Mouse (Mus musculus) brain, embryonic 14.5 days (tissue): Measurements from ENCODE around the gene Gm36210. TPM values are rescaled to one million over a fixed set of nuclear protein-coding genes. Genes with fewer than 3 reads are reported as not detected.
"Not testable (repeated sequence)": the region's sequence is repeated elsewhere in the genome, so short reads cannot be mapped to it uniquely, and the experiment has no call there.

Source experiments
- DNase-seq: peaks from one replicate; pipeline ENCODE4 v3.0.0-alpha.2; 2011; ENCODE audit warnings: low read depth
- CTCF ChIP-seq: fragments of 200-500 bp; IDR thresholded peaks from 2 replicates; pipeline ENCODE4 v1.5.1; 2012; ENCODE audit warnings: inconsistent platforms, mild to moderate bottlenecking, moderate library complexity, borderline replicate concordance; ENCODE audit not compliant: insufficient read depth, insufficient read length; ENCODE audit errors: extremely low read depth
- POLR2A ChIP-seq: fragments of 200-500 bp; IDR thresholded peaks from 2 replicates; pipeline ENCODE4 v1.6.1; 2012; ENCODE audit warnings: mild to moderate bottlenecking, inconsistent platforms, borderline replicate concordance; ENCODE audit not compliant: poor library complexity, insufficient read depth, insufficient read length, severe bottlenecking; ENCODE audit errors: extremely low read depth
- polyA plus RNA-seq: library from polyadenylated mRNA; depleted of rRNA; stranded (reverse); fragments of >200 nt; gene quantifications from 2 replicates; pipeline ENCODE4 v1.2.3, GENCODE M21; 2012

The Gm36210 gene
- polyA plus RNA-seq, 1 experiment = 0.77 TPM

DNA sequence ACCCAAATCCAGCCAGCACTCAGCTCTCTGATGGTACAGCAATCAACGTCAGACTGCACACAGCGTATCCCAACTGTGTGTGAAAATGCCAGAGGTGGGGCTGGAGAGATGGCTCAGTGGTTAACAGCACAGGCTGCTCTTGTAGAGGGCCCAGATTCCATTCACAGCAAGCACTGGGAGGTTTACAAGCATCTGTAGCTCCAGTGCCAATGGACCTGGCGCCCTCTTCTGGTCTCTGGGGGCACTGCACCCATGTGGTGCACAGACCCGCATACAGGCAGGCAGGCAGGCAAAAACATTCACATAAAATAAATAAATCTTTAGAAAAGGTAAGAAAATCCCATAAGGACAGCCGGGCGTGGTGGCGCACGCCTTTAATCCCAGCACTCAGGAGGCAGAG, 5.1 kb downstream of the Gm36210 start:
- DNase-seq = no peak
- no peak for TF ChIP-seq POLR2A
- peak; percentile 53 for TF ChIP-seq CTCF

DNA sequence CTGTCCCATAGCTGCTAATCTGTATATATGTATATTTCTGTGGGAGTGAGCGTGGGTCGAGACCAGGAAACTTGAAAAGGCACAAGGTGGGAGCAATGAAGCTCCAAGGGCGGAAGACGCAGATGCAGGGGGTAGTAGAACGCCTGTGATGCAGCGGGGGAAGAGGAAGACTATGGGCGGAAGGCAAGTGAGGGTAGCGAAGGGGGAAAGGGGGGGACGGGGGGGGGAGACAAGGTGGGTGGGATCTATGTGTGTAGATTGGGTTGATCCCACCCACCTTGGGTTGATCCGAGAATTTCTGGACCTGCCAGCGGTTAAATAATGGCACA, 5.8 kb downstream of the Gm36210 start:
- TF ChIP-seq POLR2A (no peak), CTCF (no peak)
- DNase-seq = no peak

DNA sequence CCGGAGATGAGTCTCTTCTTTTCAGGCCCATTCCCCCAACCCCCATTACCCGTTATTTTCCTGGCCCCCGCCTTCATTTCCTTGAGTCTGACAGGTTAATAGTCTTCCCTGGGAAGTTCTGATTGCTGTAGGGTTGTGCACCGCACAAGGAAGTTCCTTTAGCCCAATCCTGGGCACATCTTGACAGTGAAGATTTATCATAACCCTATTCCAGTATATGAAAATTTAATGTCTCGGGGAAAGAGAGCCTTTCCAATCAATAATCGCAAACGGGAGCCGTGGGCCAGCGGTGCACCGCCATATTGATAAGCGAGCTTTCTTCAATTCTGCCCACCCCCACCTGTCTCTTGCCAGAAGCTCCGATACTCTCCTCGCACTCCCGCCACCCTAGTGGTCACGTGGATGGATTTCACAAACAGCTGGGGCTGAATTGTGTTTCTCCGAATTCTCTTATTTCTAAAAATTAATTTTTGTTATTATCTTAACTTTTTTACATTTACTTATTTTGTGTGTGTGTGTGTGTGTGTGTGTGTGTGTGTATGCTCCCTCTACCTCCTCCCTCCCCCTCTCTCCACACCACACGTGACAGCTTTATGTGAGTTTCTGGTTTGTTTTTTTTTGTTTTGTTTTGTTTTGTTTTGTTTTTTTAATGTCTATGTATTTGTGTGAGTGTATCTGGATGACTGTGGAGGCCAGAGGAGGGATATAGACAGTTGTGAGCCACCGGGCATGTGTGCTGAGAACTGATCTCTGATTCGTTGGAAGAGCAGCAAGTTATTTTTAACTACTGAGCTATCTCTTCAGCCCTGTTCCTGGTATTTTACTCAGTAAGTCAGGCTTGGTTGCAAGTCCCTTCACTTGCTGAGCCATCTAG, 6.4 kb downstream of the Gm36210 start:
- TF ChIP-seq POLR2A = no peak
- peak; percentile 15; the same call in 1 of the 2 replicates for TF ChIP-seq CTCF
- peak; percentile 65 for DNase-seq

DNA sequence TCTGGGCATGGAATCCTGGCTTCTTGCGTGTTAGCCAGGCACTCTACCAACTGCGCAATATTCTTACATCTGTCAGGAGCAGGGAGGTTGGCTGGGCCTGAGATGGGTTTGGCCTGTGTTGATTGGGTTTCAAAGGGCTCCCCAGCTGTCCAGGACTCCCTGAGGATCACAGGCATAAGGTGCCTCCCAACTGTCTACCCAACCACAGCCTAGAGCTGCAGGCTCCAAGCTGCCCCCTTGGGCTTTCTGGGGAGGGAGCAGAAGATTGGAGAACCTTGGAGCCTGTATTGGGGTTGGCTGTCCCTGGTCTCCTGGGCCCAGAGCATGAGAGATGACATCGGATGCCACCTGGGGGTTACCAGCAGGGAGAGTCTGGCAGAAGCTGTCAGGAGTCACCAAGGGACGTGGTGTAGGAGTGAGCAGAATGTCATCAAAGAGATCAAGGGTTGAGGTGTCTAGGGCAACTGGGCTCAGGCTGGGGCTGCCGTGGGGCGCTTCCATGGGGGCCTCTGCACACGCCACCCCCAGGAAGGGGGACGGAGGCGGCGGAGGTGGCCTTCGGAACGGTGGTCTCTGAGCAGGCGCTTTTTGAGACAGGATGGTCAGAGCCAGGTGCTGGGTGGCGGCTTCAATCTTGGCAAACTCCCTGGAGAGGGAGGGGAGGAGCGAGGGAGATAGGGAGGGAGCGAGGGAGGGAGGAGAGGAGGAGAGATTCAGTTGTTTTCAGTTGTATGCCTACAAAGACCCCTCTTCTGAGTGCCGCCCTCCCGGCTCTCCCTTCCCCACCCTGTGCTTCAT, 7.3 kb downstream of the Gm36210 start:
- peak; percentile 48 for DNase-seq
- no peak for TF ChIP-seq POLR2A
- no peak for TF ChIP-seq CTCF

DNA sequence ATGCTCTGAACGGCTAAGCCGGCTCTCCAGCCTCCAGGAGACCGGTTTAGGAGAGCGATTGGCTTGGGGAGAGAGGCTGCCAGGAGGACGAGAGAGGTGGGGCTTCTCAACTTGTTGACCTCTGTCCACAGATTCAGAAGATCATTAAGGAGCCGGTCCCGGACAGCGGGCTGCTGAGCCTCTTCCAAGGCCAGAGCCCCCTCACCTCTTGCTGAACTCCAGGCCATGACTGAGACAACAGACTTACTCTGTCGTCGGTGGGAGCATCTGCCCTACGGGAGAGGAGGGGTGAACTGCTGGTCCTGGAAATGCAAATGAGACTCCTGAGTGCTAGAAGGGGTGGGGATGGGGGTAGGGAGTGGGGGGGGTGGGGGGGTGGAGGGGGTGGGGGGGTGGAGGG, 11.1 kb downstream of the Gm36210 start:
- TF ChIP-seq POLR2A (no peak), CTCF (no peak)
- no peak for DNase-seq

DNA sequence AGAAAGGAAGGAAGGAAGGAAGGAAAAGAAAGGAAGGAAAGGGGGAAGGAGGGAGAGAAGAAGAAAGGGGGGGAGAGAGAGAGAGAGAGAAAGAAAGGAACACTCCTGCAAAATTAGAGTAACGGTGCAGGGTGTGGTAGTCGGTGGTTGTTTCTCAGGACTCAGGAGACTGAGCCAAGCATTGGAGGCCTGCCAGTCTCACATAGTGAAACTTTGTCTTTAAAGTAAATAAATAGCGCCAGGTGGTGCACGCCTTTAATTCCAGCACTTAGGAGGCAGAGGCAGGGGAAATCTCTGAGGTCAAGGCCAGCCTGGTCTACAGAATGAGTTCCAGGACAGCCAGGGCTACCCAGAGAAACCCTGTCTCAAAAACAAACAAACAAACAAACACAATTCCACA, 19.6 kb downstream of the Gm36210 start:
- TF ChIP-seq CTCF (no peak), POLR2A (no peak)
- DNase-seq = no peak

DNA sequence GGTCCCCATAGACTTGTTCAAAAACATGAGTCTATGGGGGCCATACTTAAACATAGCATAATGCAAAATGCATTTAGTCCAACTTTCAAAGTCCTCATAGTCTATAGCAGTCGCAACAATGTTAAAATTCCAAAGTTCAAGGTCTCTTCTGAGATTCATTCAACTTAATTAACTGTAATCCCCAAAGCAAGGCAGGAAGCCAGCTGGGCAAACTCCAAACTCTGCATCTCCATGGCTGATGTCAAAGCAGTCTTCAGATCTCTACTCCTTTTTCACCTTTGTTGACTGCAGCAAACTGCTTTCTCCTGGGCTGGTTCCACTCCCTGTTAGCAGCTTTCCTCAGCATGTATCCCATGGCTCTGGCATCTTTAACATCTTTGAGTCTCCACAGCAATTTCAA, 27.3 kb downstream of the Gm36210 start:
- not testable (repeated sequence) for DNase-seq

DNA sequence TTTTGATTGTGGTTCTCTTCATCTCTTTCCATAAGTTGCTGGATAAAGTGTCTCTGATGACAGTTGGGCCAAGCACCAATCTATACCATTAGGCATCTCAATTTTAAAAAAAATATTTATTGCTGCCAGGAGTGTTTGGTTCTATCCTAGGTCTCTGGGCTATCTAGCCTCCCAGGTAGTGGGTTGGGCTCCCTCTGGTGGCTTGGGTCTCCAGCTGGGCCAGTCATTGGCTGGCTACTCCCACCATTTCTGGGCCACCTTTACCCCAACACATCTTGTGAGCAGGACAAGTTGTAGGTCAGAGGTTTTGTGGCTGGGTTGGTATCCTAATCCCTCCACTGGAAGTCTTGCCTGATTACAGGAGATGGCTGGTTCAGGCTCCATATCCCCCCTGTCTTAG, 28.1 kb downstream of the Gm36210 start:
- DNase-seq = no peak
- TF ChIP-seq CTCF = peak; percentile 15; the same call in 1 of the 2 replicates
- TF ChIP-seq POLR2A = no peak

DNA sequence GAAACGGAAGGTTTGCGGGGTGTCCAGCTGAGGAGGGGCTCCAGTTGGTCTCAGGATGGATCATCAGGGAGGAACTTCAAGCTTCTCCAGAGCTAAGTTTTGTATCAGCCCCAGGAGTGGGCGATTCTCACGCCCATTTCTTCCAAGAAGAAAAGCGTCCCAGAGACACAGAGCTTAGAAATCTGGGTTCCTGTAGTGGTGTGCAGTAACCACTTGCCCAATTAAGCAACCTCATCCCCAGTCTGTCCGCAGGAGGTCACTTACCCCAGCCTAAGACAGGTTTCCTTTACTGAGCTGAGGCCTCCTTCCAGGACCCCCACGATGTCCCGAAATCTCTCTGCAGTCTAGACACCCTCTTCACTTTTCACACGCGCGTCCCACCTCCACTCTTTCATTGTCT, 29.1 kb downstream of the Gm36210 start:
- DNase-seq = no peak
- TF ChIP-seq POLR2A (no peak), CTCF (no peak)

DNA sequence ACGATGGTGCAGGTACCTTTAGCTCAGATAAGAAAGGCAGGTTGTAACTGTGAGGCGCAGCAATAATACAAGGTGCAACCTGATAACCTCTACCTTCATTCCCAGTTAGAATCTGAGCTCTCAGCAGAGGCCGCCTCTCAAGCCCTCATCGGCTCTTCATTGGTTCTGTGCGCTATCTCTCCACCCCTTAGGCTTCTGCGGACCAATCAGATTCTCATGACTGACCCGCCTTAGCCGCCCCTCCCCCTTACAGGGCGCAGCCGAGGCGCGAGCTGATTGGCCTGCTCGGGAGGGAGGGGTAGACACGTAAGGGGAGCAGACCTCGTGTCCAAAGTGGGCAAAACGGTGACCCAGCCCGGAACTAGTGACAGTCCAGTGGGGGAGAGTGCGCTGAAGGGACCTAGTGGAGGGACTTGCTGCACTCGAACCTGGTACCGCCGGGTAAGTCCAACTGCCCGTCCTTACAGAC, 29.5 kb downstream of the Gm36210 start, which contains the start of gene Isoc2a:
Gene Isoc2a (plus strand): TSS at position 401 of the 469 bp plus-strand sequence.
- DNase-seq = peak; percentile 98
- TF ChIP-seq CTCF (no peak), POLR2A (no peak)

DNA sequence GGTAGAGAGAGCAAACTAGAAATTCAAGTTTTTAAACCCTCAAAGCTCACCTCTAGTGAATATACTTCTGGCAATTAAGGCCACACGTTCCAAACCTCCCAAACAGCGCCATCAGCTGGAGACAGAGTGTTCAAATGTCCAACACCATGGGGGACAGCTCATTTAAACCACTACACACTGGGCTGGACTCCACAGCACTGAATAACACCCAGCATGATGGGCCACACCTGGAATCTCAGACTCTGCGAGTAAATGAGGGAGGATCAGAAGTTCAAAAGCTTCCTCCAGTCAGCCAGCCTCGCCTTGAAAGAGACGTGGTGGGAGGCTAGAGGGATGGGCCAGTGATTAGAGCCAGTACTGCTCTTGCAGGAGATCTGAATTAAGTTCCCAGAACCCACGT, 36.2 kb downstream of the Gm36210 start, which contains the start of gene Isoc2b:
Gene Isoc2b (minus strand): TSS at position 126 of the 400 bp plus-strand sequence.
- DNase-seq = peak; percentile 19
- no peak for TF ChIP-seq CTCF
- no peak for TF ChIP-seq POLR2A
